Mouse (Mus musculus) cerebellum, adult 8-10 months (tissue): ENCODE results near the gene Gpr160.
A peak's percentile ranks its signal among the peaks of the same experiment; 100 is the strongest.
"Not testable (repeated sequence)": the region's sequence is repeated elsewhere in the genome, so short reads cannot be mapped to it uniquely, and the experiment has no call there.

Source experiments
- DNase-seq: peaks from one replicate; pipeline ENCODE4 v3.0.0; 2022

Gene Gpr160

DNA sequence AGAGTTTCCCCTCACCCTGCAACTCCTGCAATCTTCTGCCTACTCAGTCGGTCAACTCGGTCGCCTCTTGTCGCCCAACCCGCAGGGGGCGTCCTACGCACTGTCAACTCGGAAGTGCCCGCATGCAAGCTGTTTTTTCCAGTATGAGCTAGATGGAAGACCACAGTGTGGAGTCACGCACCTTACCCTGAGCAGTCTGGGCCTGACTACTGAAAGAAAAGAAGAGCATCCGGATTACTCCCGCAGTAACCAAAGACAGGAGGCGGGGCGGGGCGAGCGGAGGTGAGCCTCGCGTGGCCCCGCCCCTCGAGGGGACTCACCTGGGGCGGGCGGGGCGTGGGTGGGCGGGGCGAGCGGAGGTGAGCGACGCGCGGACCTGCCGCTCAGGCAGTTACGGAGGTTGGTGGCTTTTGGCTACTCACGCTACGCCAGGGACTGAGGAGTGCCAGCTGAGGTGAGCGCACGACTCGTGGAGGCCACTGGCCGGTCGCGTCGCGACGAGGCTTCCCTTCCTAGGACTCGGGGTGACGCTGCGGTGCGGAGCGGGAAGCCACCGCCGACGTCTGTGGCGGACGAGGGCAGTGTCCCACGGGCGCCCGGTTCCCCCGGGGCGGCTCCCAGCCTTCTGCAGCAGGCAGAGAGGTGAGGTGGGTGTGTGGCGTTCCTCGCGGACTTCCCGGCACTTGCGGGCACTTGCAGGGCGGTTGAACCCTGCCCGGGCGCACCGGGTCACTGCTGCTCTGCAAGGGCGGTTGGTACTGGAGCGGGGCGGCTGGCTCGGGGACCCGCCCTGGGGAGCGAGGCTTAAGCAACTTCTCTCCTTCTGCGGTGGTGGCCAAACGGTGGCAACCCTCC, at the start of gene Gpr160:
TSS of gene Gpr160 (plus strand) at position 347 of the 855 bp plus-strand sequence.
- peak; percentile 25 for DNase-seq

DNA sequence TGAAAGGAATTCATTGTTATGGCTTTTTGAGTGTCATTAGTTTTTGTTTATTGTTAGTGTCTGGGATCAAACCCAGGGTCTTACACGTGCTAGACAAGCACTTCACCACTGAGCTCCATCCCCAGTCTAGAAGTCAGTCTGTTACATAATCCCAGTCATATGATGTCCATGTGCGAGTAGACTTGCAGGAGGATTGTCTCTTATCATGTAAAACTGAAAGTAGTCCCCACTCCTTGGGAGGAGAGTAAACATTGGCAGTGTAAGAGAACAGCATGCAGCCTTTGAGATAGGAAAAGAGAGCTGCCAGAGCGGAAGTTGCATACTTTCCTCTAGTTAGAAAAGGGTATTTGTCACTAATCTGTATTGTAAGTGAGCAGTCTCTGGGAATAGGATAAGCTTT, 42.9 kb upstream of the Gpr160 start:
- DNase-seq = no peak

DNA sequence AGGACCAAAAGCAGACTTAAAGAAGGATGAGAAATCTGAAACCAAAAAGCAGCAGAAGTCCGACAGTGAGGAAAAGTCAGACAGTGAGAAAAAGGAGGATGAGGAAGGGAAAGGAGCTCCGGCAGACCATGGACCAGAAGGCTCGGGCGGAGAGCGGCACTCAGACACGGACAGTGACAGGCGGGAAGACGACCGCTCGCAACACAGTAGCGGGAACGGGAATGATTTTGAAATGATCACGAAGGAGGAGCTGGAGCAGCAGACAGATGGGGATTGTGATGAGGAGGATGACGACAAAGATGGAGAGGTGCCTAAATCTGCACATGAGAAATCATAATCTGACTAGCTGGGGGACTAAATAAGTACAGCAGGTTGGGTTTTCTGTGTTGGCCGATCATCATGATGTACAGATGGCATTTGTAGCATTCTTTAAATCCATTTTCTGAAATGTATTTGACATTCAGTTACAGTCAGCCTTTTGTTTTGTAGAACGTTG, 37.1 kb upstream of the Gpr160 start:
- DNase-seq = no peak

DNA sequence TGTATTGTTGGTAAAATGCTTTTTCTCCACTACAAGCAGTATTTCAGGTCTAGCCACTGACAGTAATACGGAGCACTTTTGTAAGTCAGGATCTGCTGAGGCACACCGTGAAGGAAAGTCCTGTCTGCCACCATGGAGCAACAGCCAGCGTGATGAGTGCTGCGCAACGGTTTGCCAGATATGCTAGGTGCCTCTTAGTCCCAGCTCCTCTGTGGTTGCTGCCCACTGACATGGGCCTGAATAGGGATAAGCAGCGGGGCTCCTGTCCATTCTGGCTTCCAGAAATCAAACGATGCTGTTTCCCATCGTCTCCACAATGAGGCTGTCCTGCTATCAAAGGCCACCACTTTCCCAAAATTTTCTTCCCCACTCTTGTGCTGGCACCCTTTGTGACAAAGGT, 33.6 kb upstream of the Gpr160 start:
- DNase-seq = no peak

DNA sequence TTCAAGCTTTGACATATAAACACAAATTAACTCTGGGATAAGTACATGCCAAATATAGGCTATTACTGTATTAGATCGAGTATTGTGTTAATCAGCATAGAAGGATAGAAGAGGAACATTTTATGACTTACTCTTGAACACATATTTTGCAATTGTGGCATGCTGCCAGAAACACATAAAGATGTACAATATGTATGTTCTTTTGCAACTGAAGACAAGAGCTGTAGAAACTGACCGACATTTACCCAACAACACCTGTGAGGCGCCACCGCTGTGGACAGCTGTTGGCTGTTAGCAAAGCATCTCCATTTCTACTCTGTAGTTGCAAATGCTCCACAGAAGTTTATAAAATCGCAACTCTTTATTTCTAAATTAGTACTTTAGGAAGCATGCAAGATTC, 29.7 kb upstream of the Gpr160 start:
- no peak for DNase-seq

DNA sequence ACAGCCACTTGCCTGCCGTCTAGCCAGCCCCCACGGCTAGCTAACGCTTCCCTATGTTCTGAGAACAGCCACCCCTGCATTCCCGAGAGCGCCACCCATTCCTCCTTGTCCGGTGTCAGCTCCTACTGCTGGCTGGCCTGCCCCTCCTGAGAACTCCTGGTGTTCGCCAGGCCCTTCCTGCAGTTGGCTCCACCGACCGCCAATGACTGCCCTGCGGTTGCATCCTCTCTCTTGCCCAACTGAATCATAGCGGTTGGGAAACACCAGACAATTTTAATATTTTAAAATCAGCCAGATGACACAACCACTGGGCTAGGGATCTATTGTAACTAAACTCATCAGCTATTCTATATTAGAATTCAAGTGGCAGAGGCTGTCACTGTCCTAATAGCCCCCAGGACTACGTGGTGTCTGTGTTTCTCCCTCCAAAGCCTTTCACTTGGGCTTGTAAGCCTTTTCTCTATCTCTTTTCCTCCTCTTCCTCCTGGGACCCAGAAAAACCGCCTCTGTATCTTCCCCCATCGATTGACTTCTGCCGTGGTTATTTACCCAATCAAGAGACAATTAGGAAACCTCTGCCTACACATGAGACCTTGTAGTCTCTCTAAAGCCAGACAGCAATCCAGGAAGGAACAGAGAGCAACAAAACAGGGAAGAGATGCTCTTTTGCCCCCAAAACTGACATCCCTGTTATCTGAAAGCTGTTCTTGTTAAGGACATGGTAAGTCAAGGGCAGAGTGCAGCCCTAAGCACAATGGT, 23.7 kb upstream of the Gpr160 start:
- no peak for DNase-seq

DNA sequence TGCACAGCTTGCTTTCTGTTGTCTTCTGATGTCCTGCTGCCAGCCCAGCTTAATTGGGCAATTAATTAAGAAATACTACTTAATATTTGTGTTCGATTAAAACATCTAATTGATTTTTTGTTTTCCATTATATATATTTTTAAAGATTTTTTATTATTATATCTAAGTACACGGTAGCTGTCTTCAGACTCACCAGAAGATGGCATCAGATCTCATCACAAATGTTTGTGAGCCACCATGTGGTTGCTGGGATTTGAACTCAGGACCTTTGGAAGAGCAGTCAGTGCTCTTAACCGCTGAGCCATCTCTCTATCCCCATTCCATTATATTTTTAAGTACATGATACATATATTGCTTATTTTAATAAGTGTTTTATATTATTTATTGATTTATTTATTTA, 22.5 kb upstream of the Gpr160 start:
- no peak for DNase-seq

DNA sequence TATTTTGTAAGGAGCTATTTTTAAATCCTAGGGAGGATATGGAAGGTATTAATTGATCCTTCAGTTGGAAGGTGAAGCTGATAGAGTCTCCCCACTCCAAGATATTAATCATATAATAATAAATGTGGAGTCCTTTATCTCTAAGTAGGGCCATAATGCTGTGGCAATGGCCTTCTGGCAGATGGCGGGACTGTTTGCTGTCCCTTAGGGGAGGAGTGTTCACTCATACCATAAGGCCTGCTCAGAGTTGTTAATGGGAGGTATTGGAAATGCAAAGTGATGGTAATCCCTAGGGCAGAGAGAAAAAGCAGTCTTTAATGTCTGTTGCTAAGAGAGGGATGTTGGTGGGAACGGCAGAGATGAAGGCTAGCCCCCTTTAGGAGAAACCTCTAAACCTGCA, 10.0 kb upstream of the Gpr160 start:
- DNase-seq = no peak

DNA sequence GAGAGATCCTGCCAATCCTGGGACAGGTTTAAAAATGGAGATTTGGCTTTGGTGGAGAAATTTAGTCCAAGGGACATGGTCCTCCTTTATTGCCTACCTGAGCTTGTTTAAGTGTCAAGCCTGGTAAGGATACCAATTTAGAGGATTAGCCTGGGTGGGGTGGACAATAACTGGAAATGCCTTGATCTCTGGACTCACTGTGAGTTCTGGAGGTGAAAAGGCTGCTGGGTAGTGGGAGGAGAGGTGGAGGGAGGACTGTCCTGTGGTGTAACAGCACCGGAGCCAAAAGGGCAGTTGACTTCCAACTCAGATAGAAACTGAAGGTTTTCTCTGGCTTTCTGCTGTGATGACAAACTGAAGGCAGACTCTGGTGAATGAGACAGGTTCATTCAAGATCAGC, 8.3 kb upstream of the Gpr160 start:
- DNase-seq = no peak

DNA sequence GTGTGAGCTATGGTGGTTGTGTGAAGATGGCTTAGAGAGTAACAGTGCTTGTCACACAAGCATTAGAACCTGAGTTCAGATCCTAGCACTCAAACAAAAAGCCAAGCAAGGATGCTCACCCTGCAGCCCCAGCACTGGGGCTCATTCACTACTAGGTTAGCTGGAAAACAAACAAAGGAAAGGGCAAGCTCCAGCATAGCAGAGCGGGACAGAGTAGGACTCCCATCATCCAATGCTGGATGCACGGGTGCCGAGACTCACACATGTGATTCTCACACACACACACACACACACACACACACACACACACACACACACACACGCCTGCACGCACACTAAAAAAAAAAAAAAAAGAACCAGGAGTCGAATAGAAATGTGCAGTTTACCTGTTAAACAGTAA, 4.3 kb upstream of the Gpr160 start:
- DNase-seq = no peak

DNA sequence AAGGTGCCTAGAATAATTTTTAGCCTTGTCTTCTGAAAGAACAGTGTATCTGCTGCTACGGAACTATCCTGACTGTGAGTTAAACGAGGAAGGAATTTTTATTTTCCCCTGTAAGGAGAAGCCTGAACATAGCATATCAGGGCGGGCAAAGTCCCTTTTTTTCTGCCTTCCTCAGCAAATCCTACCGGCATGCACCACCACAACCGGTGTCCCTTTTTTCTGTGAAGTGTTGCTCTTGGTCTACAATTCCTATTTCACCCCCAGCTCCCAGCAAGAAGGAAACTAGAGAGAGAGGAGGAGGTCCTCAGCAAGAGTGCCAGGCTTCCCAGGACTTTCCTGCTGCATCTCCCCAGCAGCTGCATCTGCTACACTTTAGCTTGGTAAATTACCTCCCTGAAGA, 2.2 kb upstream of the Gpr160 start:
- DNase-seq = no peak

DNA sequence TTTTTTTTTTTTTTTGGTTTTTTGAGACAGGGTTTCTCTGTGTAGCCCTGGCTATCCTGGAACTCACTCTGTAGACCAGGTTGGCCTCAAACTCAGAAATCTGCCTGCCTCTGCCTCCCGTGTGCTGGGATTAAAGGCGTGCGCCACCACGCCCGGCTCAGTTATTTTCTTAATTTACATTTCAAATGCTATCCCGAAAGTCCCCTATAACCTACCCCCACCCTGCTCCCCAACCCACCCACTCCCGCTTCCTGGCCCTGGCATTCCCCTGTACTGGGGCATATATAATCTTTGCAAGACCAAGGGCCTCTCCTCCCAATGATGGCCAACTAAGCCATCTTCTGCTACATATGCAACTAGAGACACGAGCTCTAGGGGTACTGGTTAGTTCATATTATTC, 3.8 kb downstream of the Gpr160 start:
- DNase-seq = not testable (repeated sequence)

DNA sequence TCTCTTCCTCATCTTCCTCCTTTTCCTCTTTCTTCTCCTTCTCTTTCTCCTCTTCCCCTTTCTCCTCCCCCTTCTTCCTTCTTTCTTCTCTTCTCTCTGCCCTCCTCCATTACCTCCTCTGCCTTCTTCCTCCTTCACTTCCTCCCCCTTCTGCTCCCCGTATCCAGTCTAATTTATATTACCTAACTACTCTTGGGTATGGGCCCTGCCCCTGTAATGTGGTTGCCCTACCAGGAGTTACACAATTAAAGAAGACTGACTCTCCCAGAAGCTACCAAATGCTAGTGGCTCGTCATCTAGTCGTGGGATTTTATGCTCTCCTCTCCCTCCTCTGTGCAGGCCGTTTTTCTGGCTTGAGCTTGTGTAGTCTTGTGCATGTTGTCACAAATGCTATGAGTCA, 5.0 kb downstream of the Gpr160 start:
- DNase-seq = no peak

DNA sequence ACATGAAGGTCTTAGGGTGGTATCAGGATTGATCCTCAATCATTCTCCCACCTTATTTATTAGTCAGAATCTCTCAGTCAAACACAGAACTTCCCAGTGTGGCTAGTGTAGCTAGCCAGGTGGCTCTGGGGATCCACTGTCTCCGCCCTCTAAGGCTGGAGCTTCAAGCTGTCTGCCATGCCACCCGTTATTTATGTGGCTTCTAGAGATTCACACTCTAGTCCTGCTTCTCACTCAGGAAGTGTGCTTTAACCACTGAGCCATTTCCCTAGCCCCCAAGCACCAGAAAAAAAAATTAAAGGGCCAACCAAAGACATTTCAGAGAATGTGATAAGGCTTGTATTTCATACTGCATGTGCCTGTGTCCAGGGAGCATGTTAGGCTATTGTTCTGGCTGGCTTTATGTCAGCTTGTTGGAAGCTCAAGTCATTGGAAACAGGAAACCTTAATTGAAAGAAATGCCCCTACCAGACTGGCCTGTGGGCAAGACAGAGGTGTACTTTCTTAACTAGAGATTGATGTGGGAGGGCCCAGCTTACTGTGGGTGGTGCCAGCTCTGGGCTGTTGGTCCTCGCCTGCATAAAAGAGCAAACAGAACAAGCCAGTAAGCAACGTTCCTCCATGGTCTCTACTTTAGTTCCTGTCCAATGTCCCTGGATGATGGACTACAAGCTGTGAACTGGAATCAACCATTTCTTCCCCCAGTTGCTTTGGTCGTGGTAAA, 8.1 kb downstream of the Gpr160 start:
- no peak for DNase-seq

DNA sequence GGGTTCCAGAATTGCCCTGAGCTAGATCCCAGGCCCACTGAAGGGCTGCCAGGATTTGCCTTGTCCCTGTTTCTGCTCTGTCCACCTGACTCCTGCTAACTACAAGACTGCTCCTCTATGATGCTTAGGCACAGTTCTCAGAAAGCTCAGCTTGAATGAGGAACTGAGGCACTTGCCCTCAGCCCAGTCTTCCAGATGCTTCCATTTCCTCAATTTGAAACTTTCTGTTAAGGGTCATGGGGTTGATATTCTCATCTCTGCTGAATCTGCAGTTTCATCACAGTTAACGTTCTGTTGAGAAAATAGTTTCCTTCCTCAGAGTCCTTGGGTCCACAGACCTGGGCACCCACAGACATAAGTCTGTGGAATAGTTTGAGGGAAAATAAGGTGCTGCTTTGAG, 8.9 kb downstream of the Gpr160 start:
- DNase-seq = no peak

DNA sequence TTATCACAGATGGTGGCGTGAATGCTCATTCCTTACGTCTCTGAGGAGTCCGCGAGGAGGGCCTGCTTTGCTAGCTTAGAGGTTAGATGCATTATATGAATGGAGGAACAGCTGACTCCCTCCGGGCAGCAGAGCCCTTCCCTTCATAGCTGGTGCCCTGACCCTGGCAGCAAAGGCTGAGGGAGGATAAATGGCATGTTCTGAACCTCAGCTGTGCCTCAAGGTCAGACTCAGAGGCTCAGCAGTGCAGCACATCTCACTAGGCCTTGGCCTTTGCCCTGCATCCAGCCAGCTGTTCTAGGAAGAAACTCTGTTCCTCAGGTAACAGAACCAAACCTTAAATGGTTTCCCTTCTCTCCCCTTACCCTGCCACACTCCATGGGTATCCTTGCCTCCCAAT, 12.4 kb downstream of the Gpr160 start:
- no peak for DNase-seq

DNA sequence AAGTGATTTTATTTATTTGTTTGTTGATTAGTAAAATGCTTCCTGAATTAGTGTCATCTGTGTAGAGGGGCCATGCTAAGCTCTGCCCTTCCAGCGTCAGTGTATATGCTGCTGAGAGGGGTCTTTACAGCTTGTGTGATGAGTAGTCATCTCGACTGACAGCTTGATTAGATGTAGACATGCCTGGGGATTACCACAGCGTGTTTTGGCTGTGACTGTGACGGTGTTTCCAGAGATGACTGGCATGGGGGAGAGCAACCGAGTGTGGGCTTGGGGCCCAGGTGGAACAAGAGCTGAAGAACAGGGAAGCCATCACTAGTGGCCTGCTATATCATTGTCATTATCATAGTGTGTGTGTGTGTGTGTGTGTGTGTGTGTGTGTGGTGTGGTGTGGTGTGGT, 12.9 kb downstream of the Gpr160 start:
- no peak for DNase-seq

DNA sequence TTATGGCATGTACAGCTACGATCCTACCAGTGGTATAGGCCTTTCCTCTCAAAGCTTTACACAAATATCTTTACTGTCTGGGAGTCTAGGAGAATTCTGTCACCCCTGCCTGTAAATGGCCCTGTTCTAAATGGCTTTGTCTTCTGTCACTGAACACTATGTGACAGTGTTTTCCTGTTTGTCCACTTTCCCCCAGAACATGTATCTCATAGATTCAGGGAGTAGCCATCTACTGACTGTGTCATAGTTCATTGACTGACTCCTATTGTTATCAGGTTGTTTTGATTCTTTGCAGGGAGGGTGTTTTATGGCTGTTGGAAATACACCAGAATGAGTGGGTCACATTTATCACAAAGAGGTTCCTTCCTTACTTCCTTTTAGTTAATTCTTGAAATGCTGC, 14.2 kb downstream of the Gpr160 start:
- no peak for DNase-seq

DNA sequence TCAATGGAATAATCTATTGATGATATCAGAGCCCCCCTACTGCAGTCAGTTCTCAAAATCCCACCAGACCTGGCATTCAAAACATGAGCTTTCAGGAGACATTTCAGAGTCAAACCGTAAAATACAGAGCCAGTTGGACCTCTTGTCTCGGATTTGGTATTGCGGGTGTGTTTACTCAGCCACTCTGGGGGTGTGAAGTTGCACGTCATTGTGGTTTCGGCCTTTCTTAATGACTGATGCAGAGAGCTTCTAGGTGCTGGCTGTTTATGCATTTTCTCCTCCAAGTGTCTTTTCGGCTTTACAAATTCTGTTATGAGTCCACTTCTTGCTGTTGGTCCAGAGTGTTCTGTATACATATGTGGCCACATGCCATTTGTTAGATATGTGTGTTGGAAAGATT, 21.0 kb downstream of the Gpr160 start:
- DNase-seq = no peak

DNA sequence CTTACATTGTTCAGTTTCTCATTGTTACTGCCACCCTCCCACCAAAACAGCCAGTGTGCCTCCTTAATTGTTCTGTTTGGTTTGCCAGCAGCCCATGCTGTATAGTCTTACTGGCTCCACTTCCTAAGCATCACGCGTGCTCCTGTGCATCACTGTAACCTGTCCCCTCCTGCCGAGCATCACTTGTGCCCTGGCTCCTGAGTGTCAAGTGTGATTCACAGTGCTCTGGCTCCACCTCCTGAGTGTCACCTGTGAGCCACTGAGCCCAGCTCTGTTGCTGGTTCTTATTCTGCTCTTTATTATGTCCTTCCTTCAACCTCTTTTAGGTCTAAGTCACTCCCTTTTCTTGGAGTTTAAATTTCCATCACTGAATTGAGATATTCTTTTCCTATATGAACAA, 31.7 kb downstream of the Gpr160 start:
- no peak for DNase-seq

DNA sequence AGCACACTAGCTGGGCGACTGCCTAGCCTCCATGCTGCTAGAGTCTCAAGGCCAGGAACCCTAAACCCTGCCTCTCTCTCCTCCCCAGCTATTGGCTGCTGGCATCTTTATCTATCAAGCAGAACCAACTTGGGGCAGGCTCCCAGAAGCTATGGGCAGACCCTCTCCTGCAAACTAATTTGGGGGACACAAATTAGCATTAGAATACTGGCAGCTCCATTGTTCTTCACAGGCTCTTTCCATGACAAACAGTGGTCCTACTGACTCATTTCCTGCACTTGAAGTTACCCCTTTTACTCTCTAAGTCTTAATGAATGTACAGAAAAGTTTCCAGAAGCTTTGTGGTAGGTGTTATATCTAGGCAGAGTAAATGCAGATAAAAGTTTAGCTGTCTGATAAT, 33.3 kb downstream of the Gpr160 start:
- DNase-seq = no peak

DNA sequence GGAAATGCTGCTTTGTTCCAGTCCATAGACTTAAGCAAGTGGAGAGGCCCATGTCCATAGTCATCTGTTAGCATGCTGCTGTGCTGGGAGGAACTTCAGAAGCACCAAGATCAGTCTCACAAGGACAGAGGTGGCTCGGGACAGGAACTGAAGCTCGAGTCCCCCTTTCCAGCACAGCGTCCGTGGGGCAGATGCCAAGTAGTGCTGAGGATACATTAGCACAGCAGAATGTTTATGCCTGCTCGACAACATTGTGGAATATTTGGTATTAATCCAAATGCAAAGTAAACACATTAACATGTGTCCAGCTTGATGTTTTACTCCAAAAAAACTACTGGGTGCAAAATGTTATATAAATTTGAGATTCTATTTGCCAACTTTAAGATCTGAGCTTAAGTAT, 41.0 kb downstream of the Gpr160 start:
- DNase-seq = no peak

DNA sequence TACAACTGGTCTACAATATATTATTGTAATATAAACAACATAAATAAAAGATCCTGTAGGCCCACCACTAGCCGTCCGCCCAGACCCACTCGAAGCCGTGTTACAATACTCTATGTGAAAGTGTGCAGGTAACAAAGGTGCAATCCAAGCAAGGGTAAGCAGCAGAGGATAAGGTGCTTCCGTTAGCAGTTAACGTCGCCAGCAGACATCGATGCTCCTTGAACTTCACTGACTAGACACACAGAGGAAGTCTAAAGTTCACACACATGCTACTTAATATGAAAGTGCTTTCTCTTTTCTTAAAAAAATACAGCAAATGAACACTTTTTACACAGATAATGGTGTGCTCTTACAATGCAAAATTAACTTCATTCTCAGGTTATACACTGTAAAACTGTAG, 43.7 kb downstream of the Gpr160 start:
- DNase-seq = no peak

DNA sequence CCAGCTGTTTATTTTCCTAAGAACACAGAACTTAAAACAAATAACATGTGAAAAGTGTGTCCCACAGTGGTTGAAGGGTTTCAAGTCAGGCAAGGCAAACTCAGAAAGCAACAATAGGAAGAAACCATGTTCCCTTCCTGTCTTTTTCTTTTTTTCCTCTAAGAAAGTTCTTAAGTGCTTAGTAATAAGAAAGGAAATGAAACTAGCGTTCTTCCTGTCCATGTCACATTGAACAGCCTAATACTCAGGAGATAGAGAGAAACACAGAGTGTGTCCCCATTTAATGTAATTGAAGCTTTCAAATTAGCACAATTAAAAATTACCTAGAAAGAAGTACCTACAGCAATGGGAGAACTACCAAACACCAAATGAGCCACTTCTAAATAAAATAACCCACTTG, 48.9 kb downstream of the Gpr160 start:
- no peak for DNase-seq
